Mouse (Mus musculus) mesoderm, embryonic 11.5 days (tissue): ENCODE results near the gene Tbc1d14.

Experiments
- DNase-seq: peaks from one replicate; pipeline ENCODE4 v3.0.0-alpha.2; 2012; ENCODE audit warnings: low read depth, low spot score

The Tbc1d14 gene

DNA sequence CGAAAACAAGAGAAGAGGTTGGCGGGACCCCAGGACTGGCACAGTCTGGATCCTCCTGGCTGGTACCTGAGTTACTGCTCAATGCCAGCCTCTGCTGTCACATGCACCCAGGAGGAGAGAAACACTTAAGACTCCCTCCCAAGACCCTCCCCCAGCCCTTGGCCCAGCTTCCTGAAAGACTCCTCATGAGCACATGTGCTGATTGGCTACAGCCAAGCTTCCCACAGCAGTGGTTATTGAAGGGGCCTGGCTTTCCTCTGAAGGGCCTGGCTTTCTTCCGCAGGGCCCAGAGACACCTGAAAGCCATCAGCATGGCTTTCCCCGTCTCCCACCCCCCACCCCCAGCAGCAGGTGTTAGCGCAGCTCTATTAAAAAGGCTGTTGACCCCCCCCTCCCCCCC is at the start of gene Tbc1d14:
Gene Tbc1d14 (minus strand): TSS at position 101 of the 400 bp plus-strand sequence.
- no peak for DNase-seq

DNA sequence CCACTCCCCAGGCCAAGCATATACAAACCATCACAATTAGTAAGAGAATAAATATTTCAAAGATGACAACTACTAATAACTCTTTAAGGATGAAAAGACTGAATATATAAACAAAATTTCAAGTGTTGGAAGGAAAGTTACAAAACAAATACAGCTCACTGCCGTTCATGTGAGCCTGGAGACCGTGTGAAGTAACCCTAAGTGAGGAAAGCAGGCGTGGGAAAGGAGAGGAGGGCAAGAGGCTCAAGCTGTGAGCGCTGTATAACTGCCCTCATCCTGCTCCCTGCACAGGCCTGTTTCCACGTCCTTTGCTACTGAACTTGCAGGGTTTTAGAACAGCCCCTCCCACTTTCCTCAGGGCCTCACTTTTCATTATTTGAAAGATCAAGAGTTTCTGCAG is 32.5 kb upstream of the Tbc1d14 start:
- DNase-seq, result no peak

DNA sequence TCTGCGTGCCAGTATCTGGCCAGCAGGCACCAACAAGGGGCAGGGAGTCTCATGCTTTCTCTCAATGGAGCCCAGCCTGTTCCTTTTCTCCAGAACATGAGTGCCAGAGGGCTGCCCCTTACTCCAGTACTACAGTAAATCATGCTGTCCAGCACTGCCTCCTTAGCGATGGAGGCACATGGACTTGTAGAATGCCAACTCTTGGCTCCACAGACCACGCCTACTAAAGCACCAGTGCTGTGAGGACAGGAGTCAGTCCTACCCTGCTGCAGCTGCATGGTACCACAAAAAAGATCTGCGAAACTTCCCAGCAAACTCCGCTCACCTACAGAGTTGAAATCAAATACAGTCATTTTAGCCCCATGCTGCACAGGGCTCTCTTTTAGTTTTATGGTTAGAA is 30.6 kb upstream of the Tbc1d14 start:
- no peak for DNase-seq

DNA sequence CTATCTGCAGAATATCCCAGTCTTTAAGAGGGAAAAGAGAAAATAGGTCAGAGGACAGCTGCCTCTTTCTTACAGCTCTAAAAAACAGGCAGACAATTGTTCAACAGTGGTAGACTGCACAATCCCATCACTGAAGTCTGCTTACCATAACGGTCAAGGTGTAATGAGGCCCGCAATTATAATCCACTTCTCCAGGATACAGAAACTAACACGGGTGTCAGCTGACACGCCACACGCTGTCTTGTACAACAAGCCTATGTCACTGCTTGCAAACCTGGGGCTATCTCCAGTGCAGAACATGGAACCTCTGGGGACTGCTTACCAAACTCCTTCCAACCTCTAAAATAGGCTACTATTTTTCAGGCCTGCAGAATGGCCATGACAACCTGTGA is 28.0 kb upstream of the Tbc1d14 start:
- DNase-seq, result no peak

DNA sequence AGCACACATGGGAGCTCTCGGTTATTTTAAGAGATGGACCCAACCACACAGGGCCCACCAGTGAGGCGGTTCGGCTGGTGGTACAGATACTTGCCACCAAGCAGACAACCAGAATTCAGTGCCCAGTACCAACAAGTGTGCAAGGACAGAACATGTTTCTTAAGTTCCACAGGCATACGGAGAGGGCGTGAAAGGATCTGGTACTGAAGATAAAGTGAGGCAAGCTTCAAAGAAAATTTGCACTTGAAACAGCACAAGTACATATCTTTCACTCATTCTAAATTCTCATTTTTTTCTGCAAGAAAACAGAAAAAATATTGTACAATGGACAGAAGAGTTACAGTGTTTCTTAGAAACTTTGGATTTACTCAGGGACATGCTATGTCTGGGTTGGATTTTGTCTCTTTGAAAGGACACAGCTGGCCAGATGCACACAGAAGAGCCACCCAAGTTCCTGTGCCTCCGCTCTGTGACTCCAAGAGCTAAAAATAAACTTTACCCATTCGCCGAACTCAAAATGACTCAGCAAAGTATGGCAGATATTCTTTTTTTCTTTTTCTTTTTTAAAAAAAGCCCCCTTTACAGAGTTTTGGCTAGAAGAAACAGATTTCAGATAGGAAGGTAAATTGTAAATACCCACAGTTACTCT is 27.5 kb upstream of the Tbc1d14 start:
- DNase-seq, result no peak

DNA sequence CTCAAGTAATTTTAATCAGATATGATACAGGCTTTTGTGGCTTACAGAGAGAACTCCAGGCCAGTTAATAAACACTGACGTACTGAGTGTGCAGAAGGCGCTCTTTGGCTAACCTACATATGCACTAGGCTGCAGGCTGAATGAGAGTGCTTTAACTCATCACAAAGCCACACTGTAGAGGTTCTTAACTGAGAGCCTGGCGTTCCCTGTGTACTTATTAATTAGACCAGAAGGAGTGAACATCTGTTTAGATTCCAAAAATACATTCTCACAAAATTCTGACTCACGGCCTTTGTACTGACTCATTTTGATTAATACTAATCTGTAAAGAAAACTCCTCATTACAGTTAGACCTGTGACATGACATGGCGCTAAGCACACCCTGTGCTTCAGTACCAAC is 25.8 kb upstream of the Tbc1d14 start:
- no peak for DNase-seq

DNA sequence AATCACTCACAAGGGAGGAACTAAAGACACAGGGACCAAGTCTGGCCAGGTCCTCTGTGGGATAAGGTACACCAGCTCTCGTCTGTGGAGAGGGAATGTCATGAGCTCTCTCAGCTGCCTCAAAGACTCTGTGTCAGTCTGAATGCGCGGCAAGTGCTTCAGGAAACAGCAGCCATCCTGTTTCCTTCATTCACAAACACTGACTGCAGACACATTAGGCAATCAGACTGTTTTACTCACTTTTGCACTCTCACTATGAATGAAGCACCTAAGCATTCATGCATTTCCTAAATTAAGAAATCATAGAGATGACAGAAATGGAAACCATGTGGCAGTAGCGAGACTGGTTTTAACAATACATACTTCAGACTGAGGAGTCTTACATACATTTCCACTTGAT is 25.3 kb upstream of the Tbc1d14 start:
- no peak for DNase-seq

DNA sequence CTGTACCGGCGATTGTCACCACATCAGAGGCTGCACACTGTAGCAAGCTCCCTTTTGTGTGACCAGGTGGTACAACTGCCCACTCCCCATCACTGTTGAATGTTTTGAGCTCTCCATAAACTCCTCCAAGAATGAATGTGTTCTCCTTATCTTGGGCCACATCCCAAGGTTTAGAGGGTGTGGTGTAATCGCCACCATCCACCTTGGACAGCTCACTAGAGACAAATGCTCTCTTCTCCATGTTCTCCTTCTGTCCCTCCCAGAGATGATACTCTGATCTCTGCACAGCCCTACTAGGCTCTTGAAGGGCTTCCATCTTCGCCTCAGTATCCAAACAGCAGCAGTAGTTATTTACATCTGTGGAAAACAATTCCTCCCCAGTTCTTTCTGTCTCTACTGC is 21.0 kb upstream of the Tbc1d14 start:
- DNase-seq, result no peak

DNA sequence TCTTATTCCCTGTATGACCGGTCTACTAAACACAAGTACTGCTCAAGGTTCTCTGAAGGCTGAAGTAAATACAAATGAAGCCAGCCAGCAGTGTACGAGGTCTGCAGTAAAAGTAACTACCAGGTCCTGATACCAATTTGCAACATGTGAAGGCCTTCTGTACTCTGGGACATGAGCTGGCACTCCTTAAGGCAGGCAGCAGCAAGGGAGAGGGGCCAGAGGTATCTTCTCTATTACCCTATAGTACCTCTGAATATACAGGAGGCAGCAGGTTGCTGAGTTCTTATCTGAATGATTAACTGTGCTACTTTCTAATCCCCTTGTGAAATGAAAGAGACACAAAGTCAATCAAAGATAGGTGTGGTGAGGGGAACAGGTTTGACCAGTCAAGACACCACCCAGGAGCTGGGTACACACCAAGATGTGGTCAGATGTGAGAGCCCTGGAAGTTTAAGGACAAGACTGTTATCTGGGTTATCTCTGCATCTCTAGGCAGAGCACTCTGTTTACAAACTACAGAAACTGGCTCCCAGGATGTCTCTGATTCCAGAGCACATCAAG is 15.9 kb upstream of the Tbc1d14 start:
- DNase-seq, result no peak

DNA sequence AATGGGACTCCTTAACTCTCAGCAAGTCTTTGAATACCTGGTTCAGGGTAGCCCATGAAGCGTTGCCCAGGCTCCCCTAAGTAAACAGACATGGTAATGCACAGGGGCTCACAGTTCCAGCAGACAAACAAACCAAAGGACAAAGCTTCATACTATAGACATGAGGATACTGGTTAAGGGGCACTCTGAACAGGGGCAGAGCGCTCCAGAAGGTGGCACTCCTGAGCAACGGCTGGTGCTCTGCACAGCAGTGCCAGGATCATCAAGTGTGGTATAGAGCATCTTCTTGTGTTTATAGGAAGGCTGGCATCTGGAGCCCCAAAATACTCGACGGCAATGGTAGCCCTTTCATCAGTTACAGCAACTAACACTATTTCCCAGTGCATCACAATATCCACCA is 10.0 kb upstream of the Tbc1d14 start:
- DNase-seq, result no peak

DNA sequence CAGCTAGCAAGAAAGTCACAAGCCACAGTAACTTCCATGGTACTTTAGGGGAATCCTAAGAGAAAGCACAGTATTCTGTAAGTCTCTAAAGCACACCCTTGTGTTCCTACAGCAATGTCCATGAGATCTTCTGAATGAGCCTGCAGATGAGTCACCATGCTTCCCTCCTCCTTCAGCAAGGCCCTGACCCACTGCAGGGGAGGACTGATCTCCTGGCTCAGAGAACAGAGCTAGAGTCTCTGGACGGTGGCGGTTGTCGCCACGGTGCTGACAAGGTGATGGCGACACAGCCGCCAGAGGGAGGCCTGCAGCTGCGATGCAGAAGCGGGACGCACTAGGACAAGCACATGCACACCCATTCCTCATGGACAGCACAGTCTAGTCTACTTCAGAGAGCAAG is 9.0 kb upstream of the Tbc1d14 start:
- DNase-seq, result no peak

DNA sequence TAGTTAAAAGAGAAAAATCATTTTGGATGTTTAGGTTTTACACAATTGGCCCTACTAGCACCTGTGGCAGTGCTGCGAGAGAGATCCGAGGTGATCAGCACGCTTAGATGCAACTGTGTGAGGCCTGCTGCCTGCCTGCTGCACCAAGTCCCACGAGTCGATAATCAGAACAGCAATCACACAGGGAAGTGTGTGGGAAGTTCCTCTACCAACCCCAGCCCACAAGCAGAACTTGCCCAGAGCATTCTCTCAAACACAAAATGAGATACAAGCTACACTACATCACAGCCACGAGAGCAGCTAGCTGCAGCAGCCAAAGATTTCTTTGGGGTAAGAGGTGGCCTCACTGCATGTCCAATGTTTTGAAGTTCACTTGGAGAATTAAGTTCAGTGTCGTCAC is 8.4 kb upstream of the Tbc1d14 start:
- no peak for DNase-seq

DNA sequence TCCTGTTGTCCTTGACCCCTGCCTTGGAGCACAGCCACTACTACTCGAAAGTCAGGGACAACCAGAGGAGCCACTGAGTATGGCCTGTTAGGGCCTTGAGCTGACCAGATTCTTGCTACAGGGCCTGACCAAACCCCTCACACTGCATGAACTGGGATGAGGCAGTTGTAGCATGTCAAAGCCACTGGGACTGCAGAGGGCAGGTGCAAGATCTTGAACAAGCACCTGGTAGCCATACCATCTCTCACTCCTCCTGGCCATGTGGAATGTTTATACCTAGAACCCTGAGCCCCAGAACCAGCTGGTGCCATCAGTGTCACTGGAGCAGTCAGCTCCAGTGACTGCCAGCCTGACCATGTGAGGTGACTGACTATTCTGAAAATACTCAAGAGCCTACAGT is 5.8 kb upstream of the Tbc1d14 start:
- DNase-seq, result no peak

DNA sequence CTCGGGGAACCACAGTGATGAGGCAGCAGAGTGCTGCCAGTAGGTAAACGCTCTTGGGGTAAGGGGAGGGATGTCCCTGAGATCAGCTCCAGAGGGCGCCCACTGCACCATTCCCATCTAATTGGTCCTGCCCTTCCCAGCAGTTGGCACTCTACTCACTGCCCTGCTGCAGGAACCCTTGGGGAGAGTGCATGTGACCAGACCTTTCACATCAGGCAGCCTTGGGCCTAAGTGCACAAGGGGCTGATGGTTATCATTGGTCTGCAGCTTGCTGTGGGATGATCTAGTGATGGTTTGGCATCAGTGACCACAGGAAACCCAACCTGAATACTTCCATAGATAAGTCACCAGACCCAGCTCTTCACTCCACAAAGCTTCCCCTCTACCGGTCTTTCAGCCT is 4.6 kb upstream of the Tbc1d14 start:
- peak; percentile 12 for DNase-seq

DNA sequence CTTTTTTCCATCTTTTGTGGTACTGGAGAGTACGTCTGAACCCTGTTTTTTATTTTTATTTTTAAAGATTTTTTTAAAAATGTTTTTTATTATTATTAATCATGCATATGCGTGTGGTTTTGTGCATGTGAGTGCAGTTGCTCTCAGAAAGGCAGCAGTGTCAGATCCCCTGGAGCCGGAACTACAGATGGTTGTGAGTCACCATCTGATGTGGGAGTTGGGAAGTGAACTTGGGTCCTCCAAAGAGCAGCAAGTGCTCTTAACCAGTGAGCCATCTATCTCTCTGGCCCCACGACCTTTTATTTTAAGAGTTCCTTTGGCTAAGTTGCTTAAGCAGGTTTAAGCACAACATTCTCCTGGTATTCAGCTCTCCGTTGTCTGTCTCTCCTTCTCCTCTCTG is 3.1 kb upstream of the Tbc1d14 start:
- no peak for DNase-seq

DNA sequence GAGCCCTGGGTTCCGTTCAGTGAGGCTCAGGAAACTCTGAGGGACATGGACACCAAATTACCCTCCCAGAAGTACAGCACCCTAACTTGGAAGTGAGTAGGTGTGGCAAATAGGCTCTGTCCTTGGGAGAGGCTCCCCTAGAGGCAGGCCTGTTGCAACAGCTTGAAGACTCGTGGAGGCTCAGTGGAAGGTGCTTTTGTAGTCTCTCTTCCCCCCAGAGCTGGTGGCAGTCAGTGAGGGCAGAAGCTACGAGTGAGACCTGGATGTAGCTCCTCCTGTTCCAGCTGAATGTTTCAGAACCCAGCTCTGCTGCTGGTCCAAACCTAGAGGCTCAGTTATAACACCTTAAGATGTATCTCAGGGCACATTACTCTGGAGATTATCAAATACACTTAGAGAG is 2.0 kb upstream of the Tbc1d14 start:
- no peak for DNase-seq

DNA sequence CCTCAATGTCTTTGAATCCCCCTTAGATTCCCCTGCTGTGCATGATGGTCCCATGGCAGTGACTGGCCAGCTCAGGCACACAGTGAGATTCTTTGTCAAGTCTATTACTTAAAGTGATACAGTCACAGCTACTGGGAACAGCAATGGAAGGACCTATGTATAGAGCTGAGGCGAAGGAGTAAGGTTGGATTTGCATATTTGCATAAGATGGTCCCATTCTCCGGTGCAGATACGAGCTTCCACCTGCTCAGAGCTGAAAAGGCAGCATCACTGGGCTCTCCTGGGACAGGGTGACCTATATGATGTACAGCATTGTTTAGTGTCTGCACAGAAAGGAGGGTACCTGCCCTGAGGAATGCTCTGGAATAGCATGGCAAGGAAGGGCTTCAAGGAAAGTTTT is 1.3 kb upstream of the Tbc1d14 start:
- DNase-seq, result no peak

DNA sequence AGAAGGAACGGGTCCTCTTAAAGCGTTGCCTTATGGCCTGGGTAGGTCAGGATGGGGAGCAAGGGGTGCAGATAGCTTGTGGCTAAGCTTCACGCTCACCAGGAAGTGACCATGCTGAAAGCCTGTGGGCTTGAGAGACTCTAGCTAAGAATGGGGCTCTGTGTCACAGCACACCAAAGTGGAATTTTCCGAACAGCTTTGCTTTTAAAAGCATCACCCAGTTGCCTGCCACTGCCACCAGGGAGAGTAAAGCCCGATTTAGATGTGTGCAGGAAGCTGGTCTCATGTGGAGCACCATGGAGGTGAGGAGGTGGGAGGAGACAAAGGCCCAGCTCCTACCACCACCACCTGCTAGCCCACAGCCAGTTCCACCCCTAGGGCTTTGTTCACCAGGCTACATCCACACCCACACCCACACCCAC is 2.6 kb downstream of the Tbc1d14 start:
- DNase-seq, result no peak

DNA sequence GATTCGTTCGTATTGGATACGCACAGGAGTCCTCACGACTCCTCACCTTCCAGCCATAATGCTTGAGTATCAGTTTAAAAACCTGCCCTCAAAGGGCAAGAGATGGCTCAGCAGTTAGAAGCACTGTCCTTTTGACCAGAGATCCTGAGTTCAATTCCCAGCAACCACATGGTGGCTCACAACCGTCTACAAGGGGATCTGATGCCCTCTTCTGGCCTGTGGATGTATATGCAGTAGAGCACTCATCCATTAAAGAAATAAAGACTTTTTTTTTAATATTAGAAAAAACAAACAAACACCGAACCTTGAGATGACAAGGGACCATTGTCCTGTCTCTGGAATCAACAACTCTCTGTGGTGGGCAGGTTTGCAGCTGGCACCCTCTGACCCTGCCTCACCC is 8.8 kb downstream of the Tbc1d14 start:
- DNase-seq, result no peak

DNA sequence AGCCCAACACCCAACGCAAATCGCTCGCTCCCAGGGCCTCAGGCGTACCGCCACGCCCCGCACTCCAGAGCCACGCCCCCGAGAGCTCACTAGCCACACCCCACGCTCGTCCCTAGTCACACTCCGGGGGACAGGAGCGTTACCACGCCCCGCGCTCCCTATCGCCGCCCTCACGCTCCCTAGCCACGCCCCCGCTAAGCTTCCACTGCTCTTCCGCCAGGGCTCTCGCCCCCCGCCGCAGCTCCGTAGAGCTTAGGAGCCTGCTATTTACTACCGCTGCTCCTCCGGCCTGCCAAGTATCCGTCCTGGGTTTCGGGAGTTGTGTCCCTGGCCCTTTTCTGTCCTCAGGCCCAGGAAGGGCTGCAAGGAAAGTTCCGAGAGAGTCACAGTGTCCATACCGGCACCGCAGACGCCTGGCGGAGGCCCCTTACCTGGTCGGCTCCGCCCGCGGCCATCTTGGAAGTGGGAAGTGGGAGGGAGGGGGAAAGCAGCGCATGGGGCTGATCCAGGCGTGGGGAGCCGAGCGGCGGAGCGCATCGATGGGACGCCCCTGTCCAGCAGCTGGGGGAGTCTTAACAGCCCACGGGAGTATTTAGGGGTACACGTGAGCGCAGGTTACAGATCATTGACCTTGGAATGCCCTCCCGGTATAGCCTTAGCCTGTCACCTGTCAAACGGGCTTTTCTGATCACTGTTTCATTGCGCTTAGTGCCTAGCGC is 11.0 kb downstream of the Tbc1d14 start:
- peak; percentile 99 for DNase-seq

DNA sequence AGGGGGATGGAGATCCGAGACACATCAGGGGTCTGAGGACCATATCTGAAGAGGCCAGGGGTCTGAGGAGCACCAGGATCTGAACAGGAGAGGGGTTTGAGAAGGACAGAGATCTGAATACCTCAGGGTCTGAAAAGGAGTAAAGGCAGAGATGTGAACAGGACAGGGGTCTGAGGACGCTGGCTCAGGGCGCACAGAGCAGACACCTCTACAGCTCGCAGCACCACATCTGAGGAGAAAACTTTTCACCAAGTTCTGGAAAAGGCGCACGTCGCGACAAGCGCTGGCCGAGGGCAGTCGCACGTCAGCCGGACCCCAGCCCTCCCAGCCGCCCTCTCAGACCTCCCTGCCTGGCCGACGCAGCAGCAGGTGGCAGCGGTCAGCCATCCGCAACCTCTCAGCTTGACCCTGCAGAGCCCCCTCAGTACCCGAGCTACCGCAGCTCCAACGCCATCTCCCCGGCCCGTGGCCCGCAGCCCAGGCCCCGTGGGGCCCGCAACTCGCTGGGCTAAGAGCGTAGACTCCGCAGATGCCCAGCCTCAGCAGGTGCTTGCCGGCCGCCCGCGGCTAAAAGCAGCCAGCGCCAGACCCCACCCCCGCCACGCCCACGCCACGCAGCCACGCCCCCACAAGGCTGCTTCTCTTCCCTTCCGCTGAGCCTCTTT is 11.7 kb downstream of the Tbc1d14 start:
- no peak for DNase-seq

DNA sequence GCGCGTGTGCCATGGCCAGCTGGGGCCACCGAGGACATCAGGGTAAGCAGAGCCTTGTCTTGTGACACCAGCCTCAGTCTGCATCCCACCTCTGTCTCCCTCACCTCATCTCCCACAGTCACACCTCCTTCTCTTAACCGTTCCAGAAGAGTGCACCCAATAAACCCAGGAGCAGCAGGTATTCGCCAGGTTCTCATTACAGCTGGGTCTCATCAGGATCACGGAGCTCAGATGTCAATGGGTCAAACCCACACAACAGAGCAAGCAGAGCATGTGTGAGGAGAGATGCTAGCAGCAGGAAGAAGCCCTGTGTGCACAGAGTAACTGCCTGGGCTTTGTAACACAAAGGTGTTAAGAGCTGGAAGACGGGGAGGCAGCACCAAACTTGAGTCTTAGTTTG is 13.1 kb downstream of the Tbc1d14 start:
- DNase-seq, result no peak

DNA sequence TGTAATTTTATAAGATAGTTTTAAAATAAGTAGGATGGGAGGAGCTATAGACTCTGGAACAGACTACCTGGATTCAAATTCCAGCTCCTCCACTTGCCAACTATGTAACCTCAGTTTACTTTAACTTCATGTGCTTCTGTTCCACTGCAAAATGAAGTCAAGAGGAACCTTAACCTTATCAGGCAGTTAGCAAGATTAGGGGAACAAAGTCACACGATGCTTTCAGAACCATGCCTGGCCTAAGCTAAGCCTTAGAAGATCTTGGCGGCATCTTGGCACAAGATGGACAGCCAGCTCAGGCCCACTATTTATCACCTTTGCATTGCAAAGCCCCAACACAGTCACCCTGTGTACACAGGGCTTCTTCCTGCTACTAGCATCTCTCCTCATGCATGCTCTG is 14.1 kb downstream of the Tbc1d14 start:
- no peak for DNase-seq
